Mouse (Mus musculus) gastrocnemius, adult 2 months (tissue): ENCODE results near the gene Sphk2. TPM values are rescaled to one million over a fixed set of nuclear protein-coding genes. Genes with fewer than 3 reads are reported as not detected.

ENCODE experiments used
- DNase-seq: peaks from one replicate; pipeline ENCODE4 v3.0.0; 2022
- H3K27ac ChIP-seq: fragments of 200-600 bp; 2 replicates; pipeline ENCODE4 v1.8.1; 2022; ENCODE audit warnings: mild to moderate bottlenecking
- H3K4me3 ChIP-seq: fragments of 200-600 bp; 2 replicates; pipeline ENCODE4 v1.8.1; 2022; ENCODE audit warnings: mild to moderate bottlenecking, moderate library complexity
- CTCF ChIP-seq: fragments of 200-600 bp; IDR thresholded peaks from 2 replicates; pipeline ENCODE4 v1.8.1; 2022; ENCODE audit warnings: antibody characterized with exemption, mild to moderate bottlenecking, moderate library complexity
- intact Hi-C: fragments of 180-260 bp; cut with DNase I; formaldehyde crosslinking; loops from one replicate; pipeline ENCODE4 v1.15.1; 2025
- total RNA-seq, 2 experiments: library from RNA; stranded (reverse); gene quantifications; 2 replicates each; pipeline ENCODE4 v1.2.3; 2021

Sphk2 gene
- total RNA-seq, 2 experiments from 2014 or later = 14.4 to 15.8 TPM

- intact Hi-C loops = no loop called here
- TF ChIP-seq CTCF = peak; percentile 20; the same call in 1 of the 2 replicates
- no peak overlapping the region for H3K4me3 ChIP-seq
- H3K27ac ChIP-seq = peak overlapping the region; percentile 79
- peak; percentile 81 for DNase-seq
Measured at GRCm38 (mm10) chr7:45722348-45722713, 4.5 kb upstream of the Sphk2 start.

DNA sequence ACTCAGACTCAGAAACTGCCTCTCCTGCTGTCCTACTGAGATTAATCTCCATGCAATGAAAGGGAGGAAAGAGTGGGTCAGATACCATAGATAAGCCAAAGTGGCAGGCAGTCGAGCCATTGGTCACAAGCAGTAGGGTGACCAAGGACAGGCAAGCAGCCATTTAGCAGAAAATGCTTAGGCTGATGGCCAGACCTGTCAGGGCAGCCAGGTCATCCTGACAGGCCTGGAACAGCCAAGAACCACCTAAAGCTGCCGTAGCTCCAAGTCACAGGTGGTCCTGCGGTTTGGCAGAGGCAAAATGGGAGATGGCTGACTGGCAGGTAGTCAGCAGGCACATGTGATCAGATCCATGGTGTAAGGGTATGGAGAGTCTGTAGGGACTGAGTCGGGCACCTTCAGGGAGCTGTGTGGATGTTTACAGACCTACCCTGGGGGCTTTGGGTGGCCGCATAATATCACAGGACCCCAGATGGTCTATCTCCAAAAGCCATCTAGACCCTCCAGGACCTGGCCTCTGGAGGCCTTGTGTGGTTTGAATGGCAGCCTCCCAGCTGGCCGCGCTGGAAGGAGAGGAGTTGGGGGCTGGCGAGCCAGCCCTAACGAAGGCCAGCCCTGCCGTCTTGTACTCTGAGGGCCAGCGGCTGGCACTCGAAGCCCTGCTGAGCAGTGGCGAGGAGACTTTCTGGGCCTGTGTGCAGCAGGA lies 4.0 kb upstream of the Sphk2 start:
- peak overlapping the region; percentile 79 for H3K27ac ChIP-seq
- TF ChIP-seq CTCF = no peak
- no peak overlapping the region for H3K4me3 ChIP-seq
- intact Hi-C loops = no loop called here
- peak; percentile 42 for DNase-seq

- intact Hi-C loops = no loop called here
- DNase-seq = no peak
- Histone ChIP-seq H3K27ac (peak overlapping the region; percentile 12; the same call in 1 of the 2 replicates), H3K4me3 (no peak overlapping the region)
- no peak for TF ChIP-seq CTCF
Measured at GRCm38 (mm10) chr7:45721234-45721571, 3.4 kb upstream of the Sphk2 start.

DNA sequence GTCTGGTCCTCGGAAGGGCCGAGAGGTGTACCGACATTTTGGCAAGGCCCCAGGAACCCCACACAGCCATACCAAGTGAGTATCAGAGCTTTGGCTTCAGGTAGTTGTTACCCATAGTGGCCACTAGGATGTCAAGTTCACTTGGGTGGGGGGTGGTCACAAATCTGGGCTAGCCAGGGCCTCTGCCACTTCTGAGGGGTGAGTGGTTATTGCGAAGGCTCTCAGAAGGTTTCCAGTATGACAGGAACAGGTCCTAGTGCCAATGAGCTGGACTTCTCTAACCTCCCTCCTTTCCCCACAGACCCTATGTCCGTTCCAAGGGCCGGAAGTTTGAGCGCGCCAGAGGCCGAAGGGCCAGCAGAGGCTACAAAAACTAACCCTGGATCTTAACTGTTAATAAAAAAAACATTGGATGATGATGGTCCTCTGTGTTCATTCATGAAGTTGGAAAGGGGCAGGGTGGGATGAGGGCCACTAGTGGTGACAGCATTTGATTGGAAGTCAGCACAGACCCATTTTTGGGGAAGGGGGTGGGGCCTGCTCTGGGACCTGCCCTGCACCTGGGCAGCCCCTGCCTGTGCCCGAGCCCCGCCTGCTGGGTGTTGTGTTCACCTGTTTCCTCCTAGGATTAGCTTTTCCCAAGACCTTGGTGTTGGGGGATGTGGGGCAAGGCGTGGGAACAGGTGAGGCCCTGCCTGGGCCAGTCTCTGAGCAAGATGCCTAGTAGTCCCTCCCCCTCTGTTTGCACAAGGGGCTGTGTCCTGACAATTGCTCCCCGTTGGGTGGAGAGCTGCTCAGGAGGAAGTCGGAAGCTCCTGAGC lies 2.8 kb upstream of the Sphk2 start, which contains the start of gene Fam83e:
Gene Fam83e (plus strand): TSS at position 800 of the 821 bp plus-strand sequence.
- DNase-seq = no peak
- H3K27ac ChIP-seq = peak within 1 kb of the TSS; percentile 79
- 0 out of 2 replicates have a peak within 1 kb of the TSS, but pooled peaks have one; percentile 93 for H3K4me3 ChIP-seq
- intact Hi-C loops = no loop called here
- TF ChIP-seq CTCF = peak; percentile 5; the same call in 1 of the 2 replicates

DNA sequence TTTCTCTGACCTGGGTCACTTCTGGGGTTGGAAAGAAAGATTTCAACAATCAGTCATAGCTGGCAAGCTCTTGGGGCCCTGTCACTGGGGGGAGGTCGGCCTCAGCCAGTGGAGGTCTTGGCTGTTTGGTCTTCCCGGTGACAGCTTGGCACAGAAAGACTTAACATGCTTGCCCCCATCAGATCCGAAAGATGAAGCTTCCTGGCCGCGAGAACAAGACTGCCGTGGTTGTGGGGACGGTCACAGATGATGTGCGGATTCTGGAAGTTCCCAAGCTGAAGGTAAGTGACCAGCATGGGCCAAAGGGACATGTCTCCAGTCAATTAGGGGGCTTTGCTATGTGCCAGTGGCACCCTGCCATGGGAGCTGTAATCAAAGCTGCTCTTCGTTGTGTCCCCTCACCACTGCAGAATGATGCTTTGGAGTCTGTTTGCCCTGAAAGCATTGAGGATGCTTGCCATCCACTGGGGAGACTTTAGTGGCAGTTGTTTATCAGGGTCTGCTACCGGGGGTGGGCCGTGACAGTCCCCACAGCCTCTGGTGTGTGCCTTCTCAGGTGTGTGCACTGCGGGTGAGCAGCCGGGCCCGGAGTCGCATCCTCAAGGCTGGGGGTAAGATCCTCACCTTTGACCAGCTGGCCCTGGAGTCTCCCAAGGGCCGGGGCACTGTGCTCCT lies 2.1 kb upstream of the Sphk2 start:
- TF ChIP-seq CTCF = no peak
- no peak for DNase-seq
- 0 out of 2 replicates have a peak overlapping the region, but pooled peaks have one; percentile 93 for H3K4me3 ChIP-seq
- intact Hi-C loops = loop anchor here (10.0 kb wide), 2 partner anchors 1165 to 1345 kb away; partner anchors contain the start of gene Nr1h2
- H3K27ac ChIP-seq = no peak overlapping the region

- intact Hi-C loops = loop anchor here (10.0 kb wide), 2 partner anchors 1164 to 1344 kb away; partner anchors contain the start of gene Nr1h2
- DNase-seq = no peak
- TF ChIP-seq CTCF = no peak
- H3K4me3 ChIP-seq = peak overlapping the region; percentile 93
- H3K27ac ChIP-seq = peak overlapping the region; percentile 94
Measured at GRCm38 (mm10) chr7:45719180-45719579, 1.4 kb upstream of the Sphk2 start.

DNA sequence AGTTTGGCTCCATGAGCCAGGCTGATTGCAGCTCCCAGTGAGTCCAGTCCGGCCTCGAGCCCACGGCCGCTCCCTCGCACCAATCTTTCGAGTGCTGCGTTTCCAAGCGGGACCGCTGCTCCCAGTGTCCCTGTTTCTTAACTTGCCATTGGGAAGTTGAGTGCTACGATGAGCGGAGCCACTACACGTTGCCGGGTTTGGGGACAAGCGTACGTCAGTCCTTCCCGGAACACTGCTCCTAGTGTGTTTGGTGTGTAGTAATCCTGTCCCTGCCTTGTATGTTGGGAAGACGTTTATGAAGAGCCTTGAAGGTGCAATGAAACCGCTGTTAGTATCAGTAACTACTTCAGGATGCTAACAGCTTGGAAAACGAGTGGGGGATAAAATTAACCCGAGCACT lies 529 bp upstream of the Sphk2 start:
- intact Hi-C loops = loop anchor here (10.0 kb wide), 2 partner anchors 1164 to 1344 kb away; partner anchors contain the start of gene Nr1h2
- H3K27ac ChIP-seq = peak overlapping the region; percentile 94
- no peak for TF ChIP-seq CTCF
- no peak for DNase-seq
- H3K4me3 ChIP-seq = peak overlapping the region; percentile 93

- H3K27ac ChIP-seq = peak overlapping the region; percentile 94
- DNase-seq = no peak
- intact Hi-C loops = loop anchor here (10.0 kb wide), 2 partner anchors 1162 to 1342 kb away; partner anchors contain the start of gene Nr1h2
- no peak for TF ChIP-seq CTCF
- peak overlapping the region; percentile 93 for H3K4me3 ChIP-seq
Measured at GRCm38 (mm10) chr7:45716952-45717917, 567 bp downstream of the Sphk2 start.

DNA sequence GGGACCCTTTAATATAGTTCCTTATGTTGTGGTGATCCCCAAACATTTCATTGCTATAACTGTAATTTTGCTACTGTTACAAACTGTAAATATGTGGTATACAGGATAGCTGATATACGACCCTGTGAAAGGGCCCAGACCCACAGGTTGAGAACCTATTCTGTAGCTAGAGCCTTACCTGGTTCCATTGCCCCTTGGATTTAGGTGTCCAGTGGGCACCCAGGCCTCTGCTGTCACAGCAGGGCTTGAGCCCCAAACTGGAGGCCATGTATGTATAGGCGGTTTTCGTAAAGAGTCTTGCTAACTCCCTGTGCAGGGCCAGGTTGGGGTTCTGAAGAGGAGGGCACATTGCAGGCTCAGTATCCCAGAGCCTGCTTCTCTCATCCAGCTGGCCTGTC lies 1.3 kb downstream of the Sphk2 start:
- Histone ChIP-seq H3K27ac (peak overlapping the region; percentile 94), H3K4me3 (peak overlapping the region; percentile 93)
- no peak for TF ChIP-seq CTCF
- intact Hi-C loops = loop anchor here (10.0 kb wide), 2 partner anchors 1162 to 1342 kb away; partner anchors contain the start of gene Nr1h2
- DNase-seq = no peak

DNA sequence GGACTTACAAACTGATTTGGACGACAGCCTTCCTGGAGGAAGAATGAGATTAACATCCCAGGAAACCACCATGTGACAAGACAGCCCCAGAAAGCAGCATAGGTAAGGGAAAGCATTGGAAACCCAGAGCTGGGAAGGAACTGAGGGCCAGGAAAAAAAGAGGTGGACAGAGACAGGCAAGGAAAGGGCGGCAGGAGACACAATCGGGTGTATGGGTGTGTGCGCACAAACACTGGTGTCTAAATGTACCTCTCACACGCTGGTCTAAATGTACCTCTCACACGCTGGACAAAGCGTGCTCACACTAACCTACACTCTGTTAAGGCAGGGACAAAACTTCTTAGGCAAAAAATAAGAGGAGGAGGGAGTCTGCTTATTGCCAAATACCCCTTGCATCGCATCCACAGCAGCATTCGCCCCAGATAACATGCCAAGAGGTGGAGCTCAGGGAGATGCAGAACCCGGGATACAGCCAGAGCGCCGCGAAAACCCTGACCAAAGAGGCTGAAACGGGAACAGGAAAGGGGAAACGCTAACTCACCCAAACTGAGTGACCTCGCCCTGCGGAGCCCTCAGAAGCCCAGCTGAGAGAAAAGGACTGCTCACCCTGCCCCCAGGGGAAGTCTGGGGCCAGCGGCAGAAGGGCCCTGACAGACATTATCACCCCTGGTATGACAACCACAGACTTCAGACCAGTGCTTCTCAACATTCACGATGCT lies 1.9 kb downstream of the Sphk2 start:
- intact Hi-C loops = loop anchor here (10.0 kb wide), 2 partner anchors 1161 to 1341 kb away; partner anchors contain the start of gene Nr1h2
- peak overlapping the region; percentile 93 for H3K4me3 ChIP-seq
- H3K27ac ChIP-seq = peak overlapping the region; percentile 94
- peak; percentile 47 for DNase-seq
- no peak for TF ChIP-seq CTCF
